Mouse (Mus musculus) heart, embryonic 10.5 days (tissue): ENCODE data around the gene Hsp90ab1. TPM values are rescaled to one million over a fixed set of nuclear protein-coding genes. Genes with fewer than 3 reads are reported as not detected.
A peak's percentile ranks its signal among the peaks of the same experiment; 100 is the strongest.

Experiments
- DNase-seq: peaks from one replicate; pipeline ENCODE4 v3.0.0-alpha.2; 2017; ENCODE audit warnings: low spot score
- H3K27ac ChIP-seq: fragments of 300-500 bp; sonication (generic); 2 replicates; pipeline ENCODE4 v1.5.1; 2016; ENCODE audit warnings: mild to moderate bottlenecking
- H3K27me3 ChIP-seq: fragments of 300-500 bp; sonication (generic); 2 replicates; pipeline ENCODE4 v1.6.1; 2016; ENCODE audit warnings: mild to moderate bottlenecking; ENCODE audit not compliant: poor library complexity, insufficient read depth, severe bottlenecking
- H3K36me3 ChIP-seq: fragments of 300-500 bp; sonication (generic); 2 replicates; pipeline ENCODE4 v1.6.1; 2016; ENCODE audit warnings: mild to moderate bottlenecking, moderate library complexity
- H3K4me1 ChIP-seq: fragments of 300-500 bp; sonication (generic); 2 replicates; pipeline ENCODE4 v1.6.1; 2016; ENCODE audit warnings: mild to moderate bottlenecking
- H3K4me3 ChIP-seq: fragments of 300-500 bp; sonication (generic); 2 replicates; pipeline ENCODE4 v1.5.1; 2016; ENCODE audit warnings: mild to moderate bottlenecking, moderate library complexity
- H3K9me3 ChIP-seq: fragments of 300-500 bp; sonication (generic); 2 replicates; pipeline ENCODE4 v1.6.1; 2016; ENCODE audit warnings: mild to moderate bottlenecking, moderate library complexity
- WGBS: fragments of 180-500 bp; shearing (Covaris S2); methylation state at CpG from one replicate; pipeline ENCODE4 v1.1.7; 2016; 5-methylcytosine and 5-hydroxymethylcytosine counted together
- polyA plus RNA-seq: library from polyadenylated mRNA; unstranded; fragments of >200 nt; fragmentation: Nextera tagmentation; extraction: Ambion mirVana; gene quantifications from 2 replicates; pipeline ENCODE4 v1.2.1, GENCODE M21; 2016

Gene Hsp90ab1
- polyA plus RNA-seq, 1 experiment from 2014 or later: 1,893 TPM

DNA sequence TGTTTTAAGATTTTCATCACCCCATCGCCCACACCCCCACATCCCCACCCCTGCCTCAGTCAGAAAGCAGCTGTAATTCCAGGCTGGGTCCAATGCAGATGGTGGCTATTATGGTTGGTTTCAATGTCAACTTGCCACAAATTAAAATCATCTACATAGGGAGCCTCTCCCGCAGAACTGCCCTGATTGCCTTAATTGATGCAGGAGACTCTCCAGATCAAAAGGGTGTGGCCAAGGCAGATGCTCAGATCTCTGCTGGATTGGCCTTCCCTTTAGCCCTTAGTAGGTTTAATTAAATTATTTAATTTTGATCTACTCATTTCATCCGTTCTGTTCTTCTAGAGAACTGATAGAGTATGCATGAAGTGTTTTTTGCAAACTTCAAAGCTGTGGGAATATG, 29.9 kb upstream of the Hsp90ab1 start:
- Histone ChIP-seq H3K4me3 (no peak overlapping the region), H3K27me3 (peaks cover 27% of the 10 kb centered on the region), H3K36me3 (no peaks in the 10 kb centered on the region), H3K4me1 (peaks cover 33% of the 10 kb centered on the region), H3K27ac (no peak overlapping the region), H3K9me3 (no peaks in the 10 kb centered on the region)
- 88% methylated on average over 3 of the region's 3 CpGs for WGBS
- DNase-seq: no peak

DNA sequence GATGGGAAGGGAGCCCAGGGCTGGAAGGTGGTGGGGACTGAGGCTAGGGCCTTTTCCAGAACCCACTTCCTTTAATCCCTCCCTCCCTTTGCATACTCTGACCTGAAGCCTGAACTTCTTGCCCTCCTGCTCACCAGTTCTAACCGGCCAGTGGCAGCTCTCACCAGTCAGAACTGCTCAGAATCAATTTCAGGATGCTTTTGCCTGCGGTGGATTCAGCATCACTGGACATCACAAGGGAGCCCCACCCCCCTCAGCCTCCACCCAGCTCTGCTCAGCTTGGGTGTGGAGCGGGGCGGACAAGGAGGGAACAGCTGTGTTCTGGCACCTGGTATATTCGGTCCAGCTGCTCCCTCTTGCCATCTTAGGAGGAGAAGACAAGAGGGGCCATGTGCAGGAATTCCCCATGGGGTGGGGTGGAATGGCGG, 28.8 kb upstream of the Hsp90ab1 start, which contains the start of gene Mymx:
Gene Mymx, minus strand, starts transcription at position 226 of the 428 bp plus-strand sequence.
- Histone ChIP-seq H3K36me3 (no peaks in the 10 kb centered on the region), H3K4me1 (peaks cover 42% of the 10 kb centered on the region), H3K4me3 (peak within 1 kb of the TSS; percentile 41), H3K27me3 (peaks cover 28% of the 10 kb centered on the region), H3K9me3 (no peaks in the 10 kb centered on the region), H3K27ac (peak within 1 kb of the TSS; percentile 87)
- no peak for DNase-seq
- WGBS: 35% methylated on average over 6 of the region's 6 CpGs

DNA sequence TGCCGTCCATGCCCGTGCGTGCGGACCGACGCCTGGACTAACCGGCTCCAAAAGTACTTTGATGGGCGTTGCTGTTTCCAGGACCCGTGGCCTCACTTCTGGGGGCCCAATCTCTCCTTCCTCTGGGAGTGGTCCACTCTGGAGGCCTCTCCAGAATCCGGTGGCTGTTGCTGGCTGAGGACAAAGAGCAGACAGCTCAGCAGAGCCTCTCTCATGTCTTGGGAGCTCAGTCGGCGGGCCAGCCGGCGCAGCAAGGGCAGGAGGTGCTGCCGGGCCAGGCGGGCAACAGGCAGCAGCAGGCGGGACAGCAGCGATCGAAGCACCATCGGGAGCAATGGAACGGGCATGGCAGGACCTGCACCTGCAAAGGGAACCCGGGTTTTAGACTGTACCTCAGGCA, 28.3 kb upstream of the Hsp90ab1 start:
- H3K4me1 ChIP-seq: peaks cover 48% of the 10 kb centered on the region
- no peaks in the 10 kb centered on the region for H3K36me3 ChIP-seq
- H3K9me3 ChIP-seq: no peaks in the 10 kb centered on the region
- H3K27me3 ChIP-seq: peaks cover 34% of the 10 kb centered on the region
- 5% methylated on average over 22 of the region's 22 CpGs for WGBS
- peak overlapping the region; percentile 41 for H3K4me3 ChIP-seq
- peak overlapping the region; percentile 87 for H3K27ac ChIP-seq
- no peak for DNase-seq

- H3K36me3 ChIP-seq: no peaks in the 10 kb centered on the region
- H3K27ac ChIP-seq: peak overlapping the region; percentile 87; the same call in 1 of the 2 replicates
- peaks cover 44% of the 10 kb centered on the region for H3K27me3 ChIP-seq
- 0 out of 2 replicates have a peak overlapping the region, but pooled peaks have one; percentile 61 for H3K4me3 ChIP-seq
- DNase-seq: no peak
- peaks cover 58% of the 10 kb centered on the region for H3K4me1 ChIP-seq
- H3K9me3 ChIP-seq: no peaks in the 10 kb centered on the region
- 57% methylated on average over 8 of the region's 8 CpGs for WGBS
Measured at GRCm38 (mm10) chr17:45600267-45600666, 27.2 kb upstream of the Hsp90ab1 start.

DNA sequence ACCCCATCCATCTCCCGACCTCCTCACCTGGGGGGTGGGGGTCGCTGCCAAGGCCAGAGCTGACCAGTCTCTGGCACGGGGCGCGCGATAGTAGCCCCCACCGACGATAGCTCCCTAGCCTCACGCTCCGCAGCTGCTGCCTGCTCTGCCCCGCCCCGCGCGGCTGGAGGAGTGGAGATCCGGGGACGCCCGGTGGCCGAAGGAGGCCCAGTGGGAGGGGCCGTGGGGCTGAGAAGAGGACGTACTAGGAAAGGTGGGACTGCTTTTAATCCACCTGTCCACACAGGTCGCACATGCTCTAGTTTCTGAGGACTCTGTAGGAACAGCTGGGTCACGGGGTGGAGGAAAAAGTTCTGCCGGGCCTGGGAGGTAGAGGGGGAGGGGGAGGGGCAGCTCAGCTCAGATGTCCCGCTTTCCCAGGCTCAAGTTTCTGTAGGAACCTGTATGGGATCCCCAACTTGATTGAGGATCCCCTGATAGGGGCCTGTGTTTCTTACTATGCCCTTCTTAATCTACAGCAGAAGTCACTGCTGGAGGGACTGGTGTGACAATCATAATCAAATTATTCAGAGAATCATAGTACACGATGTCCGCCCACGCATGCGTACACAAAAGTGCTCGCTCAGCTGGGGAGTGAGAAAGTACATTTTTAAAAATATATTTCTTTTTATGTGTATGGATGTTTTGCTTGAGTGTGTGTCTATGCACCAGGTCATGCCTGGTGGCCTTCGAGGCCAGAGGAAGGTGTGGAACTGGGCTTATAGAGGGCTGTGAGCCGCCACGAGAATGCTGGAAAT, 26.6 kb upstream of the Hsp90ab1 start, which contains the start of gene Slc29a1:
Gene Slc29a1, minus strand, starts transcription at position 161 of the 797 bp plus-strand sequence.
- no peaks in the 10 kb centered on the region for H3K36me3 ChIP-seq
- H3K4me3 ChIP-seq: peak within 1 kb of the TSS; percentile 61
- peaks cover 49% of the 10 kb centered on the region for H3K27me3 ChIP-seq
- H3K9me3 ChIP-seq: no peaks in the 10 kb centered on the region
- 17% methylated on average over 32 of the region's 32 CpGs for WGBS
- peak within 1 kb of the TSS; percentile 87 for H3K27ac ChIP-seq
- peak; percentile 92 for DNase-seq
- peaks cover 65% of the 10 kb centered on the region for H3K4me1 ChIP-seq

DNA sequence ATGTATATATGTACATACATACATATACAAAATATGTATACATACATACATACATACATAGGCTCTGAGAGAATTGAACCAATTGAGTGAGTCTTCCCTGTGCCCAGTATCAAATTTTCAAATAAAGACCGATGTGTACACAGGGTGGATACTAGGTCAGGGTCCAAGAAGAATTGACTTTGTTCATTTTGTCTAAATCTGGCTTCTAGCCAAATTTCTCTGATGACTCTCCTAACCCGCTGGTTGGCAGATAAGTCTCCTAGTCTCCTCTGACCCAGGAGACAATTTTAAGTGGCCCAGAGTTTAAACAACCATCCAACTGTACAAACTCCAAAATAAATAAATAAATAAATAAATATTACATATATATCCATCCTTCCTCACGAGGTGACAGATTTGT, 25.8 kb upstream of the Hsp90ab1 start:
- peak overlapping the region; percentile 87; the same call in 1 of the 2 replicates for H3K27ac ChIP-seq
- peak overlapping the region; percentile 61 for H3K4me3 ChIP-seq
- WGBS: 53% methylated on average over 3 of the region's 3 CpGs
- no peaks in the 10 kb centered on the region for H3K36me3 ChIP-seq
- peaks cover 57% of the 10 kb centered on the region for H3K27me3 ChIP-seq
- DNase-seq: no peak
- H3K9me3 ChIP-seq: no peaks in the 10 kb centered on the region
- H3K4me1 ChIP-seq: peaks cover 72% of the 10 kb centered on the region

DNA sequence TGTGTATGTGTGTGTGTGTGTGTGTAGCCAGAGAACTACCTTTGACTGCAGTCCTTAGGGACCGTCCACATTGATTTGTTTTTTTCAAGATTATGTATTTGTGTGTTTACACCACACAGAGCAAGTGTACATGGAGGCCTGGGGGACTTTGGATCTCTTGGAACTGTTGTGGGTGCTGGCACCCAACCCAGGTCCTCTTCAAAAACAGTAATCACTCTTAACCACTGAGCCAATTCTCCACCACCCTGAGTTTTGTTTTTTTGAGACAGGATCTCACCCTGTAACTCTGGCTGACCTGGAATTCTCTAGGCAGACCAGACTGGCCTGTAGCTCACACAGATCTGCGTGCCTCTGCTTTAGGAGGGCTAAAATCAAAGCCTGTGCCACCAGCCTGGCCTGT, 25.3 kb upstream of the Hsp90ab1 start:
- H3K27me3 ChIP-seq: peaks cover 62% of the 10 kb centered on the region
- H3K4me1 ChIP-seq: peaks cover 77% of the 10 kb centered on the region

DNA sequence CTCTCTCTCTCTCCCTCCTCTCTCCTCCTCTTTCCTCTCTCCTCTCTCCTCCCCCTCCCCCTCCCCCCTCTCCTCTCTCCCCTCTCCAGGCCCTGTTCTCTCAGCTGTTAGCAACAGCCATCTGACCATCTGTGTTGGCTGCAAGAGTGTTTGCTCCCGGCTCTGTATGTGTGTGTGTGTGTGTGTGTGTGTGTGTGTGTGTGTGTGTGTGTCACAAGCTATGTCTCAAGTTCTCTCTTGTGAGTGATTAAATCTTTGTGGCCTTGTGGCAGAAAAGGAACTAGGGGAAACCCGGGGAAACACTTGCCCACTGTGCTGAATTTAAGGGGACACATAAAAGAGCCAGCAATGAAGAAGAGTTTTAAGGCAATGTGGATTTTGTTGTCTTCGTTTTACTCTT, 24.7 kb upstream of the Hsp90ab1 start:
- H3K36me3 ChIP-seq: no peaks in the 10 kb centered on the region
- DNase-seq: peak; percentile 73
- H3K27me3 ChIP-seq: peaks cover 66% of the 10 kb centered on the region
- no peak overlapping the region for H3K4me3 ChIP-seq
- WGBS: 41% methylated on average over 3 of the region's 3 CpGs
- no peak overlapping the region for H3K27ac ChIP-seq
- peaks cover 83% of the 10 kb centered on the region for H3K4me1 ChIP-seq
- H3K9me3 ChIP-seq: no peaks in the 10 kb centered on the region

More for the DNA sequence above, 25.3 kb upstream of the Hsp90ab1 start:
- no peaks in the 10 kb centered on the region for H3K9me3 ChIP-seq
- no peaks in the 10 kb centered on the region for H3K36me3 ChIP-seq
- DNase-seq: no peak
- H3K27ac ChIP-seq: no peak overlapping the region
- WGBS: 92% methylated on average over 2 of the region's 2 CpGs
- no peak overlapping the region for H3K4me3 ChIP-seq

DNA sequence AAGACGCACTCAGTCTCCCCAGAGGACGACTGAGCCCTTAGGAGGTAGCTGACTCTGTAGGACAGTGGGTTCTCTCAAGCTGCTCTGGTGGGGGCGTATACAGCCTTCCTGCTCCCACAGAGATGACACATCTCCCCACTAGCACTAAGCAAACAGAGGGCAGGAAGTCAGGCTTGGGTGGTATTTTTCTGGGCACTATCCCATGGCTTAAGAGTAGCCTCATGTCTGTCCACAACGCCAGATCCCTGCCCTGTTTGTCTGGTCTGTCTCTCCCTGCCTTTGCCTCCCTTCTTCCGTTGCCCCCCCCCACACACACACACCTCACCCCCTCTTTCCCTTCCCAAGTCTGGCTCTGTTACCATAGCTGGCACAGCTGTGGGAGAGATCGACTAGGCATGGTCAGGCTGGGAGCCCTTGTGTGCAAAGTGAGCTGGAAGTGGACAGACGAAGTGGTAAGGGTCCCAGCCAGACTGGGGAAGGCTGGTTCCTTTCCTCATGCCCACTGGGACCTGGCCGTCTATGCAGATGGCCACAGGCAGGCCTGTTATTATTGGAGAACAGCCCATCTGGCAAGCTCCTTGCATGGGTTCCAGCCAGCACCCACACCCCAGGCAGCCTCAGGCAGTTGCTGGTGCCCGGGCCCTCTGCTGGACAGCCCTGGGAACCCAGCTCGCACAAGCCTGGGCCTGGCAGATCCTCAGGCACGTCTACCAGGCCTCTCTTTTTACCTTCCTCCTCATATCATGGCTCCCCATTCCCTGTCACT, 23.7 kb upstream of the Hsp90ab1 start:
- Histone ChIP-seq H3K4me3 (peak overlapping the region; percentile 12; the same call in 1 of the 2 replicates), H3K27ac (peak overlapping the region; percentile 72), H3K27me3 (peaks cover 61% of the 10 kb centered on the region)

DNA sequence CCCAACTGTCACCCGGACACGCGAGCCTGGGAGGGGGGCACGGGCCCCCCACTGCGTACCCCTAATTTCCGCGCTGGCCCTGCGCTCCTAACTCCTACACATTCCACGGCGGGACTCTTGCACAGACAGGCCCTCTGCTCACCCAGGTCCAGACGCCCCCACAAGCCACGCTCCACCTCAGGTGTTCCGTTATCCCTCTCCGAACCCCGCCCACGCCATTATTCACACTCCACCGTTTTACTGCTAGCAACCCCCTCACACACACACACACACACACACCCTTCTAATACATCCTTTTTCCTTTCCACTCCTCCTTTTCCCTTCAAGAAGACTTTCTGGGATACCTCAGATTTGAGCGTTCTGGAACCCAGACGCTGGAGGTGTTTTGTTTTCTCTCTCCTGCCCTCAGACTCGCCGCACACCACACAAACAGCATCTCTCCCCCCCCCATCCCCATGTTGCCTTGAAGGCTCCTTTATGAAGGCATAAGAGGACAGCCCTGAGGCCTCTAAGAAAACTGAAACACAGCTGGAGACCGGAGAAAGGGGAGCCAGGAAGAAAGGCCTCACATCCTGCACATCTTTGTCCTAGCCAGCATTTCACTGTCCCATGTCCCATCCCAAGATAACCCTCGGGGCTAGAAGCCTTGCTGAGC, 22.8 kb upstream of the Hsp90ab1 start:
- peaks cover 52% of the 10 kb centered on the region for H3K27me3 ChIP-seq
- H3K4me3 ChIP-seq: peak overlapping the region; percentile 77
- DNase-seq: peak; percentile 71
- peaks cover 86% of the 10 kb centered on the region for H3K4me1 ChIP-seq
- peak overlapping the region; percentile 88 for H3K27ac ChIP-seq
- no peaks in the 10 kb centered on the region for H3K9me3 ChIP-seq
- no peaks in the 10 kb centered on the region for H3K36me3 ChIP-seq
- 6% methylated on average over 23 of the region's 23 CpGs for WGBS

More for the DNA sequence above, 23.7 kb upstream of the Hsp90ab1 start:
- Histone ChIP-seq H3K4me1 (peaks cover 87% of the 10 kb centered on the region), H3K36me3 (no peaks in the 10 kb centered on the region), H3K9me3 (no peaks in the 10 kb centered on the region)
- WGBS: 29% methylated on average over 11 of the region's 11 CpGs
- peak; percentile 85 for DNase-seq

DNA sequence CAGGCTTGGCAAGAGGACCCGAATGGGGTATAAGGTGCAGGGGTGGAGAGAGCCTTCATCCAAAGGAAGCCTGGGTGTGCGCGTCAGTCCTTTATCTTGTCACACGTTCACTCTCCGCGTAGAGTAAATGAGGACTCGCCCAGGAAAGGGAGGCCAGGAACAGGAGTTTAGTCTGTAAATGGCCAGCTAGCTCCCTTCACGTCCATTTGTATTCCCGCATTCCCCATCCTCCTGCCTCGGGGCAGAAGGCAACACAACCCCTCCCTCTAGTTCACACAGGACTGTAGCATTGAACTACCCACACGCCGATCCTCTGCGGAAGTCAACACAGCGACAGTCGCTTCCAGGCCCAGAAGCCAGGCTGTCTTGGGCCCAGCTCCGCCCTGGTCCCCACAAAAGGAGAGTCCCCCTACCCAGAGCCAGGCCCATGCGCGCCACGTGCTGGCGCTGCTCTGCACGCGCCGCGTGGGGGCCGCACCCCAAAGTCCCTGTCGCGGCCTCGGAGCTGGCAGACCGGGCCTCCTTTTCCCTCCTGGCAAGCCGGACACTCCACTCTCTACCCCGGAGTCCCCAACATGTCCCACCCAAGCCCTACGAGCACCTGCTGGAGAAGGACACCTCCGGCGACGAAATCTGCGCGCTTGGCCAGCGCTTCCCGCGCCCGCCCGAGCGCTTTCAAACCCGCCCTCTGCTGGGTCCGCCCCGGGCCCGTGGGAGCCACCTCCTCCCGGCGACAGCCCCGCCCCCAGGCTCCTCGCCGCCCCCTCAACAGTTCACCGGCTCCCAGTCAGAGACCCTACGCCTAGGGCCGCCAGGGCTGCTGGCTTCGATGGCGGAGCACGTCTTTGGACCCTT, 22.0 kb upstream of the Hsp90ab1 start:
- DNase-seq: peak; percentile 89
- peak overlapping the region; percentile 88 for H3K27ac ChIP-seq

GRCm38 (mm10) chr17:45594195-45594594, 21.1 kb upstream of the Hsp90ab1 start:
- Histone ChIP-seq H3K27me3 (peaks cover 41% of the 10 kb centered on the region), H3K4me1 (peaks cover 69% of the 10 kb centered on the region), H3K9me3 (no peaks in the 10 kb centered on the region), H3K27ac (peak overlapping the region; percentile 88), H3K4me3 (peak overlapping the region; percentile 77), H3K36me3 (peaks cover 9% of the 10 kb centered on the region)
- 32% methylated on average over 8 of the region's 8 CpGs for WGBS
- DNase-seq: no peak

More for the DNA sequence above, 22.0 kb upstream of the Hsp90ab1 start:
- peak overlapping the region; percentile 77 for H3K4me3 ChIP-seq
- no peaks in the 10 kb centered on the region for H3K36me3 ChIP-seq
- H3K9me3 ChIP-seq: no peaks in the 10 kb centered on the region
- H3K27me3 ChIP-seq: peaks cover 46% of the 10 kb centered on the region
- peaks cover 79% of the 10 kb centered on the region for H3K4me1 ChIP-seq
- 2% methylated on average over 58 of the region's 58 CpGs for whole genome bisulfite sequencing
